Mouse (Mus musculus) heart, embryonic 10.5 days (tissue): Measurements from ENCODE around the gene Rnf213. TPM values are rescaled to one million over a fixed set of nuclear protein-coding genes. Genes with fewer than 3 reads are reported as not detected.

ENCODE experiments used
- DNase-seq: peaks from one replicate; pipeline ENCODE4 v3.0.0-alpha.2; 2017; ENCODE audit warnings: low spot score
- H3K27ac ChIP-seq: fragments of 300-500 bp; sonication (generic); 2 replicates; pipeline ENCODE4 v1.5.1; 2016; ENCODE audit warnings: mild to moderate bottlenecking
- H3K27me3 ChIP-seq: fragments of 300-500 bp; sonication (generic); 2 replicates; pipeline ENCODE4 v1.6.1; 2016; ENCODE audit warnings: mild to moderate bottlenecking; ENCODE audit not compliant: poor library complexity, insufficient read depth, severe bottlenecking
- H3K36me3 ChIP-seq: fragments of 300-500 bp; sonication (generic); 2 replicates; pipeline ENCODE4 v1.6.1; 2016; ENCODE audit warnings: mild to moderate bottlenecking, moderate library complexity
- H3K4me1 ChIP-seq: fragments of 300-500 bp; sonication (generic); 2 replicates; pipeline ENCODE4 v1.6.1; 2016; ENCODE audit warnings: mild to moderate bottlenecking
- H3K4me3 ChIP-seq: fragments of 300-500 bp; sonication (generic); 2 replicates; pipeline ENCODE4 v1.5.1; 2016; ENCODE audit warnings: mild to moderate bottlenecking, moderate library complexity
- H3K9me3 ChIP-seq: fragments of 300-500 bp; sonication (generic); 2 replicates; pipeline ENCODE4 v1.6.1; 2016; ENCODE audit warnings: mild to moderate bottlenecking, moderate library complexity
- WGBS: fragments of 180-500 bp; shearing (Covaris S2); methylation state at CpG from one replicate; pipeline ENCODE4 v1.1.7; 2016; 5-methylcytosine and 5-hydroxymethylcytosine counted together
- polyA plus RNA-seq: library from polyadenylated mRNA; unstranded; fragments of >200 nt; fragmentation: Nextera tagmentation; extraction: Ambion mirVana; gene quantifications from 2 replicates; pipeline ENCODE4 v1.2.1, GENCODE M21; 2016

Rnf213 gene
- polyA plus RNA-seq, 1 experiment from 2014 or later: 9.5 TPM

- Histone ChIP-seq H3K27ac (no peak overlapping the region), H3K27me3 (0 out of 2 replicates have a peak, but pooled peaks cover 10% of the 10 kb centered on the region), H3K36me3 (peaks cover 24% of the 10 kb centered on the region), H3K4me3 (0 out of 2 replicates have a peak overlapping the region, but pooled peaks have one; percentile 87), H3K4me1 (peaks cover 19% of the 10 kb centered on the region), H3K9me3 (no peaks in the 10 kb centered on the region)
- DNase-seq: no peak
- WGBS: 93% methylated on average over 6 of the region's 6 CpGs
These were observed 99.9 kb downstream of the Rnf213 start for GRCm38 (mm10) chr11:119492830-119493229.

- H3K9me3 ChIP-seq: no peaks in the 10 kb centered on the region
- no peak for DNase-seq
- peaks cover 26% of the 10 kb centered on the region for H3K36me3 ChIP-seq
- H3K4me3 ChIP-seq: no peak overlapping the region
- H3K4me1 ChIP-seq: peaks cover 19% of the 10 kb centered on the region
- no peak overlapping the region for H3K27ac ChIP-seq
- 0 out of 2 replicates have a peak, but pooled peaks cover 10% of the 10 kb centered on the region for H3K27me3 ChIP-seq
- 82% methylated on average over 4 of the region's 4 CpGs for WGBS
These were observed 100.6 kb downstream of the Rnf213 start for GRCm38 (mm10) chr11:119493516-119493915.

DNA sequence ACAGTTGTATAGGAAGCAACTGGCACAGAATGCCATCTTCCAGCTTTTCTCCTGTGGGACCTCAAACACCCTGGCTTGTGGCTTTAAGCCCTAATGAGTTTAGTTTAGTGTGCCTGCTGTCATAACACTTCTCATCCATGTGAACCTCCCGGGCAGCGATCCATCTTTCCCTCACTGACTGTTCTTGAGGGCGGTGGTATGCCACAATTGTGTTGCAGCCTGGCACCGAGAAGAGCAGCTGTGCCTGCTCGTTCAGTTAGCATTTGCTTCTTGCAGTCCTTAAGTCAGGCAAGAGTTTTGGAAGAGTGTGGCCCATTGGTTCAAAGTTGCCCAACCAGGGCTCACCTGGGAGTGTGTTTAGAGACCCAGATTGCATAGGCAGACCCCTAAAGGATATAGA lies 103.2 kb downstream of the Rnf213 start:
- no peak overlapping the region for H3K4me3 ChIP-seq
- no peak overlapping the region for H3K27ac ChIP-seq
- 90% methylated on average over 5 of the region's 5 CpGs for WGBS
- H3K27me3 ChIP-seq: no peaks in the 10 kb centered on the region
- DNase-seq: no peak
- no peaks in the 10 kb centered on the region for H3K9me3 ChIP-seq
- H3K36me3 ChIP-seq: peaks cover 51% of the 10 kb centered on the region
- H3K4me1 ChIP-seq: peaks cover 12% of the 10 kb centered on the region

DNA sequence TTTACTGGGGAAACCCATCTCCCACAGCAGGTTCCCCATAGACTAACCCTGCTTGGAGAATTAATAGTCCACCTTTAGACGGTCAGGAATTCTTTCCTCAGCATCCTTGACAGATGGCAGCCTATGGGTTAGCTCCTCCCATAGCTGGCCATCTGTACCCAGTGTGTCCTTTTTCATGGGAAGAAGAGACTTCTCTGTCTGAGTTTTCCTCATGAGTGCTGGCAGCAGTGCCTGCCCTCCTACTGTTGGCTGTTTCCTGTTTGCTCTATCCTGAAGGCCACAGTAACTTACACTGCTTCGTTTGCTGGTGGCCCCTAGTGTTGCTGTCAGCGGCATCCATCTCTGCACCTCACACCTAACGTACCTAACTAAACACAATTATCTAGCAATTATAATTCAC lies 104.6 kb downstream of the Rnf213 start:
- H3K4me3 ChIP-seq: no peak overlapping the region
- WGBS: 77% methylated on average over 4 of the region's 4 CpGs
- peaks cover 6% of the 10 kb centered on the region for H3K4me1 ChIP-seq
- H3K27ac ChIP-seq: no peak overlapping the region
- DNase-seq: no peak
- H3K9me3 ChIP-seq: no peaks in the 10 kb centered on the region
- peaks cover 64% of the 10 kb centered on the region for H3K36me3 ChIP-seq
- H3K27me3 ChIP-seq: no peaks in the 10 kb centered on the region

- Histone ChIP-seq H3K27ac (no peak overlapping the region), H3K9me3 (no peaks in the 10 kb centered on the region), H3K4me3 (no peak overlapping the region), H3K27me3 (no peaks in the 10 kb centered on the region), H3K4me1 (no peaks in the 10 kb centered on the region), H3K36me3 (peaks cover 72% of the 10 kb centered on the region)
- DNase-seq: no peak
- 96% methylated on average over 4 of the region's 4 CpGs for WGBS
These were observed 106.4 kb downstream of the Rnf213 start for GRCm38 (mm10) chr11:119499297-119499696.

- Histone ChIP-seq H3K4me1 (no peaks in the 10 kb centered on the region), H3K27me3 (no peaks in the 10 kb centered on the region), H3K27ac (no peak overlapping the region), H3K4me3 (no peak overlapping the region), H3K9me3 (no peaks in the 10 kb centered on the region), H3K36me3 (peaks cover 78% of the 10 kb centered on the region)
- DNase-seq: no peak
- 91% methylated on average over 2 of the region's 2 CpGs for WGBS
These were observed 107.1 kb downstream of the Rnf213 start for GRCm38 (mm10) chr11:119500011-119500410.

DNA sequence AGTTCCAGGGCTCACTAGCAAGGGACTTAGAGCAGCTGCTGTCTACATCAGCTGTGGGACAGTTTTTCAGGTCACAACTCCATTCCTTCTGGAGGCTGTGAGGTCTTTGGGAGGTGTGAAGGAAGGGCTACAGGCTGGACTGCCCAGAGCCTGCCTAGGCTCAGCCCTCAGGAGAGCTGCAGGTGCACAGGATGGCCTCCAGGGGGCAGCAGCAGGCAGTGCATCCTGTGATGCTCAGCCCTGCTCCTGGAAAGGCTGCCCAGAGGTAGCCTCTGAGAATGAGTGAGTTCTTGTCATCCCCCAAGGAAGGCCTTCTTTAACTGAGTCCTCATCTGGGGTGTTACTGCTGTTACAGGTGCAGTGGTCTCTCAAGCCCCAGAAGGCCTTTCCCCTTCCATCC lies 110.8 kb downstream of the Rnf213 start:
- Histone ChIP-seq H3K27ac (no peak overlapping the region), H3K4me1 (no peaks in the 10 kb centered on the region), H3K4me3 (no peak overlapping the region), H3K9me3 (no peaks in the 10 kb centered on the region), H3K36me3 (peaks cover 92% of the 10 kb centered on the region), H3K27me3 (no peaks in the 10 kb centered on the region)
- DNase-seq: peak; percentile 87

- Histone ChIP-seq H3K36me3 (peaks cover 68% of the 10 kb centered on the region), H3K27me3 (0 out of 2 replicates have a peak, but pooled peaks cover 6% of the 10 kb centered on the region), H3K4me3 (no peak overlapping the region), H3K9me3 (no peaks in the 10 kb centered on the region), H3K4me1 (0 out of 2 replicates have a peak, but pooled peaks cover 6% of the 10 kb centered on the region), H3K27ac (no peak overlapping the region)
- no peak for DNase-seq
- WGBS: 78% methylated on average over 4 of the region's 4 CpGs
These were observed 113.5 kb downstream of the Rnf213 start for GRCm38 (mm10) chr11:119506386-119506785.

GRCm38 (mm10) chr11:119507772-119508171 lies 114.9 kb downstream of the Rnf213 start:
- no peak for DNase-seq
- peaks cover 13% of the 10 kb centered on the region; the same call in 1 of the 2 replicates for H3K27me3 ChIP-seq
- H3K4me1 ChIP-seq: peaks cover 18% of the 10 kb centered on the region; the same call in 1 of the 2 replicates
- no peaks in the 10 kb centered on the region for H3K9me3 ChIP-seq
- H3K27ac ChIP-seq: no peak overlapping the region
- H3K4me3 ChIP-seq: no peak overlapping the region
- peaks cover 54% of the 10 kb centered on the region for H3K36me3 ChIP-seq
- WGBS: 78% methylated on average over 8 of the region's 8 CpGs

DNA sequence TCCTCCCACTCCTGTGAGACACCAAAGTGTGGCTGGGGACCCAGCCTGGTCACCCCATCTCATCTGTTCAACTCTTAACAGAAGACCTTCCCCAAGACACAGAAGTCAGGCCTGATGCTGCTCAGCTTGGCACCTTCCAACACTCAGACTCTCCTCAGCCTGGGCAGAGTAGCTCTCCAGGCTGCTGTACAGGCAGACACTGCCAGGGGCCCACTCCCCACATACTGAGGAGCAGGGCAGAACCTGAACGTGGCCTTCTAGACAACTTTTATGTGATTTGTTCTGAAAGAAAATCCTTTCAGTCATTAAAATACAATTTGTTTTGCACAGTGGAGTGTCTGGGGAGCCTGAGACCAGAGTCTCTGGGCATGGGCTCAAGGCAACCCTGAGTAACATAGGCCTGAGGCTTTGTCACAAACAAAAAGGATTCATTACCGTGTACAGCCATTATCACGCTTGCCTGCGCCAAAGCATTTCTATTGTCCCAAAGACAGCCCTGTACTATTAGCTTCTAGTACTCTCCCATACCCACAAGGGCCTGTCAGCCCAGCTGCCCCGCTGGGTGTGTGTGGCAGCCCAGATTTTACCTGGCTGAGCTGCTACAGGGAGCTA lies 116.4 kb downstream of the Rnf213 start:
- WGBS: 72% methylated on average over 5 of the region's 5 CpGs
- Histone ChIP-seq H3K36me3 (peaks cover 43% of the 10 kb centered on the region), H3K27me3 (peaks cover 26% of the 10 kb centered on the region), H3K4me3 (no peak overlapping the region), H3K9me3 (no peaks in the 10 kb centered on the region), H3K4me1 (peaks cover 26% of the 10 kb centered on the region; the same call in 1 of the 2 replicates), H3K27ac (no peak overlapping the region)
- no peak for DNase-seq

DNA sequence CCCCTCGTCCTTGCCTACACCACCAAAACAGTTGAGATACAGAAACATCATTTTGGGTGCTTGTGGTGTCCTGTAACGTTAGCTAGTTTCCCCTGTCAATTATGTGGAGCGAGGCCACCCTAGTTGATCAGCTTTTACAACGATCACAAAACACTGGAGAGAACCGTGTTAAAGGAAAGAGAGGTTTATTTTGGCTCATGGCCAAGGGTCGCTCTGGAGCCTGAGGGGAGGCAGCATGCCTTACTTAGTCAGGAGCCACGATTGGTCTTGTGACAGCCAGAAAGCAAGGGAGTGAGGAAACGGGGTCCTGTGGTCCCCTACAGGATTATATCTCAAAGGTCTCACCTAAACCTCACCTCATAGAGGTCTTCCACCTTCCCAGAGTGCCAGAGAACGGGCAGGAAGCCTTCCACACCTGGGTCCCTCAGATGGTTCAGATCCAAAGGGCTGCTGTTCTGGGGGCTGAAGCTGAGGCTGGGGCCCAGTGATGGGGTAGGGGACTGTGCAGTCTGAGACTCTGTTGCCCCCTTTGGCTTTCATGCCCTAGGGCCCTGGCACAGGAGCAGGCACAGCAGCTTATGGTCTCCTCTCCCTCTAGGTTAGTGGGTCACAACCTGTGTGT lies 120.2 kb downstream of the Rnf213 start:
- no peaks in the 10 kb centered on the region for H3K9me3 ChIP-seq
- 50% methylated on average over 9 of the region's 9 CpGs for WGBS
- peaks cover 45% of the 10 kb centered on the region for H3K4me1 ChIP-seq
- H3K36me3 ChIP-seq: peaks cover 7% of the 10 kb centered on the region
- no peak overlapping the region for H3K4me3 ChIP-seq
- H3K27ac ChIP-seq: no peak overlapping the region
- no peak for DNase-seq
- H3K27me3 ChIP-seq: peaks cover 65% of the 10 kb centered on the region

DNA sequence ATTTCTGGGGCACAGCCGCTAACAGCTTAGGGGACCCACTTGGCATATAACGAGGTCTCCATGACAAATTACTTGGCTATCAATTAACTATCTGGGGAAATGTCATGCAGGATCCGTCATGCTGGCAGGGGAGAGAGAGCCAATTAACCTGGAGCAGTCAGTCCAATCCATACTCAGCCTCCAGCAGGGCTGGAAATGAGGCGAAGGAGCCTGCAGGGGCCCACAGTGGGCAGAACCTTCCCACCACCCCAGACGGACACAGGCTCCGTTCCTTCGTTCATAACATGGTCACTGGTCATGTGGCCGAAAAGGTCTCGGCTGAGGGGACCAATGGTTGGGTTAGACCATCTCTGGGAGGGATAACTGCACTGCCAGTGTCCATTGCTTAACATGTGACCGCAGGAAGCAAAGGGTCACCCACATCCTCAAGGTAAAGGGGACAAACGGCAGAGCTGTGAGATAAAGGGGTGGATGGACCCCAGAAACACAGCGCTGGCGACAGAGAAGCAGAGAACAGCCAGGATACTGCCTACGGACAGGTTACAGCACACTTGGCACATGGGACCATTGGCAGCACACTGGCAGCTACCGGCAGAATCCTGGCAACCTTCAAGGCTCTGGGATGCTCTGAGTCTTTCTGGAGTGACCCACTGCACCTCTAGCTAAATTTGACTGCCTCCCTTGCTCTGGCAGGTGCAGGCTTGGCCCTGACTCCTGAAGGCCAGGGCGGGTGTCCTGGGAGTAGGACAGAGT lies 121.4 kb downstream of the Rnf213 start:
- Histone ChIP-seq H3K4me3 (peak overlapping the region; percentile 54), H3K27ac (no peak overlapping the region), H3K4me1 (peaks cover 45% of the 10 kb centered on the region), H3K27me3 (peaks cover 73% of the 10 kb centered on the region), H3K36me3 (no peaks in the 10 kb centered on the region), H3K9me3 (no peaks in the 10 kb centered on the region)
- 48% methylated on average over 16 of the region's 16 CpGs for WGBS
- DNase-seq: no peak
